8 mouse cellular contexts compared by ENCODE assay signal in genomic region chr3:108466425-108466824, GRCm38 (mm10). TPM values are rescaled to one million over a fixed set of nuclear protein-coding genes. Genes with fewer than 3 reads are reported as not detected.
DNase-seq lines count a peak whose midpoint lies in the region; ATAC-seq and TF ChIP-seq lines count a peak whose summit lies in the region.
"Had no signal": no experiment of that assay in that cellular context is flagged by ENCODE, and none has a peak within 500 bp of the region (broad histone marks: within the 10 kb centered on the region; RNA-seq: fewer than 3 reads in every experiment).

No protein-coding gene starts in this region.

- H3K27me3 ChIP-seq in intestine, embryonic 14.5 days (replicated peaks; ENCODE audit: control insufficient read depth, insufficient read depth, low read length): no peaks in the 10 kb centered on the region
- H3K27me3 ChIP-seq in intestine, embryonic 15.5 days (replicated peaks): no peaks in the 10 kb centered on the region
- peaks cover 0 to 3% of the 10 kb centered on the region in 2 experiments; a peak in 1 of 4 replicates for H3K27me3 ChIP-seq in MEL (ENCODE audit: control insufficient read depth in 1 of 2, insufficient read depth in 2 of 2, low read length in 2 of 2)

- H3K9me3 ChIP-seq in intestine, embryonic 14.5 days (ENCODE audit: control insufficient read depth, low read length): no peaks in the 10 kb centered on the region
- H3K9me3 ChIP-seq in intestine, embryonic 15.5 days: no peaks in the 10 kb centered on the region
- H3K9me3 ChIP-seq in MEL (replicated peaks; ENCODE audit: insufficient read depth, low read length): no peaks in the 10 kb centered on the region

- DNase-seq in intestine, embryonic 14.5 days (ENCODE audit: low spot score): peak; percentile 67
- no peak for DNase-seq in MEL (ENCODE audit: low read depth, low spot score)
- DNase-seq in c-Kit-positive CD71-negative TER-119-negative erythroid progenitor cells, embryonic 14.5 days (ENCODE audit: low read depth): peak; percentile 40
- DNase-seq in kidney, postnatal 10 days: peak; percentile 77
- DNase-seq in naive thymus-derived CD4-positive, alpha-beta T cell, adult 2 months (ENCODE audit: low read depth): peak; percentile 74
- peak; percentile 57 for DNase-seq in thymus, postnatal 25 days

- H3K79me2 ChIP-seq in MEL (ENCODE audit: control insufficient read depth, insufficient read depth, low read length, poor library complexity): no peaks in the 10 kb centered on the region

- no peak overlapping the region for H3K27ac ChIP-seq in intestine, embryonic 14.5 days (ENCODE audit: low read depth)
- no peak overlapping the region for H3K27ac ChIP-seq in intestine, embryonic 15.5 days
- no peak overlapping the region for H3K27ac ChIP-seq in MEL (ENCODE audit: control insufficient read depth, low read depth, low read length)
- H3K27ac ChIP-seq: macrophage had no signal

- TF ChIP-seq RAD21 in MEL (IDR thresholded peaks at IDR 0.05; ENCODE audit: low read depth, low read length): no peak; the same call in 1 of the 2 replicates

- no peak overlapping the region for H3K9ac ChIP-seq in intestine, embryonic 14.5 days (ENCODE audit: low read length)
- H3K9ac ChIP-seq in intestine, embryonic 15.5 days: no peak overlapping the region
- no peak overlapping the region for H3K9ac ChIP-seq in MEL (ENCODE audit: control insufficient read depth, low read depth, low read length, poor library complexity, severe bottlenecking)

- TF ChIP-seq EP300 in MEL (IDR thresholded peaks at IDR 0.05; ENCODE audit: low read depth in 1 of 2, low read length in 2 of 2): no peak

- WGBS in intestine, embryonic 14.5 days: 84% methylated on average over 6 of the region's 6 CpGs
- WGBS in intestine, embryonic 15.5 days: 81% methylated on average over 6 of the region's 6 CpGs

- peak; percentile 55 to 74 (median 73) for TF ChIP-seq CTCF in MEL (IDR thresholded peaks at IDR 0.05 in 2 of 3, conservative IDR thresholded peaks at IDR 0.05 in 1 of 3; ENCODE audit: control insufficient read depth in 1 of 3, insufficient read depth in 1 of 3, low read depth in 2 of 3, low read length in 3 of 3, poor library complexity in 1 of 3, severe bottlenecking in 1 of 3)

- H3K4me3 ChIP-seq in intestine, embryonic 14.5 days (ENCODE audit: low read depth, low read length): no peak overlapping the region
- no peak overlapping the region for H3K4me3 ChIP-seq in intestine, embryonic 15.5 days (replicated peaks)
- no peak overlapping the region for H3K4me3 ChIP-seq in MEL (ENCODE audit: control insufficient read depth in 1 of 2, insufficient read depth in 1 of 2, low read depth in 2 of 2, low read length in 2 of 2)

- no peak for ATAC-seq in intestine, embryonic 14.5 days (replicated peaks; ENCODE audit: low FRiP score, low TSS enrichment, low read depth)
- no peak; the same call in 1 of the 2 replicates for ATAC-seq in intestine, embryonic 15.5 days

- no peaks in the 10 kb centered on the region for H3K36me3 ChIP-seq in intestine, embryonic 14.5 days (ENCODE audit: control insufficient read depth, insufficient read depth, low read length)
- H3K36me3 ChIP-seq in intestine, embryonic 15.5 days: no peaks in the 10 kb centered on the region
- peaks cover 0 to 4% of the 10 kb centered on the region in 2 experiments; a peak in 1 of 4 replicates for H3K36me3 ChIP-seq in MEL (ENCODE audit: control insufficient read depth in 1 of 2, insufficient read depth in 2 of 2, low read length in 2 of 2)

- TF ChIP-seq POLR2A in MEL (IDR thresholded peaks at IDR 0.05; ENCODE audit: control insufficient read depth in 1 of 2, insufficient read depth in 1 of 2, low read depth in 1 of 2, low read length in 2 of 2, poor library complexity in 1 of 2): no peak

- H3K4me1 ChIP-seq in intestine, embryonic 14.5 days (replicated peaks; ENCODE audit: control insufficient read depth, insufficient read depth, low read length): no peaks in the 10 kb centered on the region
- H3K4me1 ChIP-seq in intestine, embryonic 15.5 days (replicated peaks): no peaks in the 10 kb centered on the region
- peaks cover 0 to 5% of the 10 kb centered on the region in 2 experiments; a peak in 1 of 4 replicates for H3K4me1 ChIP-seq in MEL (ENCODE audit: control insufficient read depth in 1 of 2, insufficient read depth in 2 of 2, low read length in 2 of 2)

- H3K4me2 ChIP-seq in intestine, embryonic 14.5 days (ENCODE audit: low read length): no peak overlapping the region
- H3K4me2 ChIP-seq in intestine, embryonic 15.5 days (replicated peaks): no peak overlapping the region

TF ChIP-seq in MEL, 35 proteins besides CTCF, POLR2A, EP300 and RAD21:
- no peak for TF ChIP-seq CHD1 (IDR thresholded peaks at IDR 0.05; ENCODE audit: low read depth, low read length)
- TF ChIP-seq ZNF384 (IDR thresholded peaks at IDR 0.05; ENCODE audit: low read depth, low read length): no peak
- TF ChIP-seq MAFK (IDR thresholded peaks at IDR 0.05; ENCODE audit: borderline replicate concordance, low read depth, low read length): no peak
- TF ChIP-seq E2F4 (IDR thresholded peaks at IDR 0.05; ENCODE audit: borderline replicate concordance, low read depth, low read length): no peak
- TF ChIP-seq MAZ (IDR thresholded peaks at IDR 0.05; ENCODE audit: low read depth, low read length): no peak
- TF ChIP-seq GABPA (IDR thresholded peaks at IDR 0.05; ENCODE audit: low read depth, low read length): no peak
- TF ChIP-seq MYC (IDR thresholded peaks at IDR 0.05; ENCODE audit: low read depth, low read length): no peak
- TF ChIP-seq MAX (IDR thresholded peaks at IDR 0.05; ENCODE audit: low read length): no peak
- no peak for TF ChIP-seq BHLHE40 (IDR thresholded peaks at IDR 0.05; ENCODE audit: borderline replicate concordance, low read depth, low read length)
- no peak for TF ChIP-seq ETS1 (IDR thresholded peaks at IDR 0.05; ENCODE audit: low read depth, low read length)
- no peak for TF ChIP-seq HCFC1 (IDR thresholded peaks at IDR 0.05; ENCODE audit: low read depth, low read length)
TF ChIP-seq in MEL: peak in this region for 0.

RNA-seq across cellular contexts. Expression of gene Sars, which starts 21.4 kb away (rescaled TPM):
- polyA plus RNA-seq in intestine, embryonic 14.5 days (2014; fragmentation: Nextera tagmentation; extraction: Ambion mirVana): 136 and 140 TPM in 2 replicates
- 145 and 150 TPM in 2 replicates for polyA plus RNA-seq in intestine, embryonic 15.5 days (2015; fragmentation: Nextera tagmentation; extraction: Ambion mirVana)
- 202 and 283 TPM in 2 replicates for total RNA-seq in MEL (2012; rRNA removed)
- polyA plus RNA-seq in MEL (2012; ENCODE audit: insufficient read depth in 1 of 2, insufficient read length in 2 of 2, low read depth in 1 of 2, low replicate concordance in 2 of 2, missing spikeins in 1 of 2): 100 to 1,000 TPM in 1 of 2 experiments, not detected in 1; 337 TPM

RNA-seq across cellular contexts. Expression of gene Celsr2, which starts 51.1 kb away (rescaled TPM):
- 7.8 and 7.9 TPM in 2 replicates for polyA plus RNA-seq in intestine, embryonic 14.5 days (2014; fragmentation: Nextera tagmentation; extraction: Ambion mirVana)
- polyA plus RNA-seq in intestine, embryonic 15.5 days (2015; fragmentation: Nextera tagmentation; extraction: Ambion mirVana): 3.2 and 6.1 TPM in 2 replicates
- total RNA-seq in MEL (2012; rRNA removed): not detected in 2 replicates
- under 1 TPM in 1 of 2 experiments, not detected in 1; 0.04 TPM for polyA plus RNA-seq in MEL (2012; ENCODE audit: insufficient read depth in 1 of 2, insufficient read length in 2 of 2, low read depth in 1 of 2, low replicate concordance in 2 of 2, missing spikeins in 1 of 2)
- polyA plus RNA-seq: macrophage had no signal
